Mouse (Mus musculus) embryo, embryonic 10.5 days (tissue): Measurements from ENCODE around the gene Chordc1.
"Not testable (repeated sequence)": the region's sequence is repeated elsewhere in the genome, so short reads cannot be mapped to it uniquely, and the experiment has no call there.

ENCODE experiments used
- DNase-seq: peaks from one replicate; pipeline ENCODE4 v3.0.0-alpha.2; 2015; ENCODE audit warnings: low spot score

Gene Chordc1

GRCm38 (mm10) chr9:18291571-18292429 lies at the start of gene Chordc1:
Chordc1 (plus strand) TSS chr9:18292125.
- peak; percentile 98 for DNase-seq

- no peak for DNase-seq
Observed at GRCm38 (mm10) chr9:18275901-18276300, 16.0 kb upstream of the Chordc1 start.

GRCm38 (mm10) chr9:18276844-18277243 lies 15.1 kb upstream of the Chordc1 start:
- no peak for DNase-seq

GRCm38 (mm10) chr9:18277497-18277896 lies 14.4 kb upstream of the Chordc1 start:
- peak; percentile 70 for DNase-seq

GRCm38 (mm10) chr9:18278693-18279092 lies 13.2 kb upstream of the Chordc1 start:
- DNase-seq = not testable (repeated sequence)

GRCm38 (mm10) chr9:18292443-18292922 lies 558 bp downstream of the Chordc1 start:
- no peak for DNase-seq

GRCm38 (mm10) chr9:18293026-18293781 lies 1.3 kb downstream of the Chordc1 start:
- DNase-seq = peak; percentile 10

- no peak for DNase-seq
Observed at GRCm38 (mm10) chr9:18298301-18298700, 6.4 kb downstream of the Chordc1 start.

- no peak for DNase-seq
Observed at GRCm38 (mm10) chr9:18319990-18320389, 28.1 kb downstream of the Chordc1 start.
